Mouse (Mus musculus) G1E (cell line): Measurements from ENCODE around the gene Tmem106c.

Experiments used
- CTCF ChIP-seq: IDR thresholded peaks from 2 replicates; pipeline ENCODE4 v1.5.1; 2012; ENCODE audit warnings: low read depth, low read length, inconsistent platforms, mixed read lengths
- GATA1 ChIP-seq: IDR thresholded peaks from 2 replicates; pipeline ENCODE4 v1.6.1; 2012; ENCODE audit warnings: borderline replicate concordance, low read length, inconsistent platforms, mixed read lengths
- POLR2AphosphoS5 ChIP-seq: IDR thresholded peaks from 2 replicates; pipeline ENCODE4 v1.6.1; 2012; ENCODE audit warnings: low read depth, low read length, inconsistent platforms; ENCODE audit not compliant: insufficient replicate concordance
- TAL1 ChIP-seq: conservative IDR thresholded peaks from 2 replicates; pipeline ENCODE4 v1.6.1; 2012; ENCODE audit warnings: low read depth, low read length, inconsistent platforms, mixed read lengths

GRCm38 (mm10) chr15:97949706-97950105, 14.3 kb upstream of the Tmem106c start:
- TF ChIP-seq CTCF (no peak), TAL1 (no peak), POLR2AphosphoS5 (no peak), GATA1 (no peak)
